ENCODE assay signal across 19 mouse cellular contexts in genomic region chr1:189458421-189458820, GRCm38 (mm10). TPM values are rescaled to one million over a fixed set of nuclear protein-coding genes. Genes with fewer than 3 reads are reported as not detected.
"Had no signal": no experiment of that assay in that cellular context is flagged by ENCODE, and none has a peak within 500 bp of the region (broad histone marks: within the 10 kb centered on the region; RNA-seq: fewer than 3 reads in every experiment).

No protein-coding gene starts in this region.

- H3K27ac ChIP-seq: liver, embryonic 15.5 days; macrophage; midbrain, embryonic 13.5 days; midbrain, embryonic 15.5 days; neural tube, embryonic 12.5 days; stomach, embryonic 15.5 days; stomach, postnatal 0 days had no signal

- ATAC-seq: liver, postnatal 0 days; midbrain, embryonic 13.5 days; midbrain, embryonic 15.5 days had no signal

- DNase-seq: liver, postnatal 0 days; lung, embryonic 14.5 days; lung, postnatal 10 days; right cerebral cortex, postnatal 14 days; thymus, adult 18-20 months; thymus, postnatal 14 days; thymus, postnatal 36 days had no signal

- H3K9ac ChIP-seq: liver, embryonic 15.5 days; liver, postnatal 0 days; lung, embryonic 14.5 days; midbrain, embryonic 13.5 days; midbrain, embryonic 15.5 days; neural tube, embryonic 12.5 days; stomach, embryonic 15.5 days had no signal

- H3K4me3 ChIP-seq: liver, embryonic 15.5 days; megakaryocyte, embryonic 14.5 days; midbrain, embryonic 13.5 days; midbrain, embryonic 15.5 days; neural tube, embryonic 12.5 days; stomach, embryonic 15.5 days had no signal

- H3K9me3 ChIP-seq: liver, embryonic 15.5 days; midbrain, embryonic 13.5 days; midbrain, embryonic 15.5 days; neural tube, embryonic 12.5 days; stomach, embryonic 15.5 days had no signal

- H3K36me3 ChIP-seq: liver, embryonic 15.5 days; midbrain, embryonic 13.5 days; midbrain, embryonic 15.5 days; neural tube, embryonic 12.5 days; stomach, embryonic 15.5 days had no signal

- H3K4me1 ChIP-seq: liver, embryonic 15.5 days; megakaryocyte, embryonic 14.5 days; midbrain, embryonic 13.5 days; midbrain, embryonic 15.5 days; neural tube, embryonic 12.5 days; stomach, embryonic 15.5 days had no signal

- H3K27me3 ChIP-seq: liver, embryonic 15.5 days; megakaryocyte, embryonic 14.5 days; midbrain, embryonic 13.5 days; midbrain, embryonic 15.5 days; neural tube, embryonic 12.5 days; stomach, embryonic 15.5 days had no signal

- H3K4me2 ChIP-seq: liver, embryonic 15.5 days; lung, embryonic 14.5 days; midbrain, embryonic 11.5 days; midbrain, embryonic 13.5 days; midbrain, embryonic 15.5 days; neural tube, embryonic 12.5 days; stomach, embryonic 15.5 days had no signal

RNA-seq across cellular contexts. Expression of gene Kcnk2, which starts 56.3 kb away (rescaled TPM):
- total RNA-seq: megakaryocyte progenitor cell, adult 5-6 weeks; monocyte, adult 5-6 weeks; neutrophil, adult 5-6 weeks had no signal
- polyA plus RNA-seq: liver, postnatal 0 days; macrophage had no signal
